Mouse (Mus musculus): ENCODE data around the gene Krt32. TPM values are rescaled to one million over a fixed set of nuclear protein-coding genes. Genes with fewer than 3 reads are reported as not detected.

Krt32 gene
- total and polyA plus RNA-seq, 2 experiments from 2014 or later: not detected

GRCm38 (mm10) chr11:100046303-100046866 lies 41.6 kb downstream of the Krt32 start:
- DNase-seq (ENCODE audit: low spot score) (no peak), ATAC-seq (ENCODE audit: low FRiP score) (no peak)
- no peak overlapping the region for H3K27ac ChIP-seq (ENCODE audit: low read depth, low read length)
- no peaks in the 10 kb centered on the region for H3K9me3 ChIP-seq (ENCODE audit: low read length)
- no peak overlapping the region for H3K9ac ChIP-seq (replicated peaks; ENCODE audit: low read length, poor library complexity, severe bottlenecking)
- H3K4me2 ChIP-seq (ENCODE audit: low read depth, low read length, poor library complexity, severe bottlenecking): no peak overlapping the region
- no peak overlapping the region for H3K4me3 ChIP-seq (ENCODE audit: low read depth, low read length)
- no peaks in the 10 kb centered on the region for H3K4me1 ChIP-seq (ENCODE audit: insufficient read depth, low read length)
- TF ChIP-seq CTCF (IDR thresholded peaks at IDR 0.05): no peak
- 86% methylated on average over 6 of the region's 6 CpGs for WGBS
- no peaks in the 10 kb centered on the region for H3K36me3 ChIP-seq (ENCODE audit: insufficient read depth, low read length)
- H3K27me3 ChIP-seq (ENCODE audit: insufficient read depth, low read length): no peaks in the 10 kb centered on the region

- no peak within 1 kb of the TSS for H3K9ac ChIP-seq (replicated peaks; ENCODE audit: low read length, poor library complexity, severe bottlenecking)
- no peak within 1 kb of the TSS for H3K4me3 ChIP-seq (ENCODE audit: low read depth, low read length)
- no peak within 1 kb of the TSS for H3K27ac ChIP-seq (ENCODE audit: low read depth, low read length)
- H3K4me1 ChIP-seq (ENCODE audit: insufficient read depth, low read length): no peaks in the 10 kb centered on the region
- ATAC-seq (ENCODE audit: low FRiP score): no peak
- WGBS: 91% methylated on average over 6 of the region's 6 CpGs
- no peak within 1 kb of the TSS for H3K4me2 ChIP-seq (ENCODE audit: low read depth, low read length, poor library complexity, severe bottlenecking)
- no peak for DNase-seq (ENCODE audit: low spot score)
- no peaks in the 10 kb centered on the region for H3K9me3 ChIP-seq (ENCODE audit: low read length)
- TF ChIP-seq CTCF (IDR thresholded peaks at IDR 0.05): no peak
- H3K27me3 ChIP-seq (ENCODE audit: insufficient read depth, low read length): no peaks in the 10 kb centered on the region
- no peaks in the 10 kb centered on the region for H3K36me3 ChIP-seq (ENCODE audit: insufficient read depth, low read length)
Measured at GRCm38 (mm10) chr11:100041454-100041853, 46.6 kb downstream of the Krt32 start, which contains the start of gene Krt34. Krt34 (minus strand) TSS chr11:100041554.

Other genes with a start within 250 kb of the Krt32 start
- gene Krtap4-16, start 236.6 kb downstream of the Krt32 start, total RNA-seq (2014; rRNA removed): not detected in 2 replicates
- gene Krtap4-16, start 236.6 kb downstream of the Krt32 start, polyA plus RNA-seq (2015; fragmentation: Nextera tagmentation; extraction: Ambion mirVana): not detected in 2 replicates
- gene Gm11568, start 230.3 kb downstream of the Krt32 start, total RNA-seq (2014; rRNA removed): not detected in 2 replicates
- not detected in 2 replicates for gene Gm11568, start 230.3 kb downstream of the Krt32 start, polyA plus RNA-seq (2015; fragmentation: Nextera tagmentation; extraction: Ambion mirVana)
- not detected in 2 replicates for gene Gm11559, start 223.8 kb downstream of the Krt32 start, total RNA-seq (2014; rRNA removed)
- gene Gm11559, start 223.8 kb downstream of the Krt32 start, polyA plus RNA-seq (2015; fragmentation: Nextera tagmentation; extraction: Ambion mirVana): not detected in 2 replicates
- gene Krtap9-1, start 214.8 kb downstream of the Krt32 start, total RNA-seq (2014; rRNA removed): not detected in 2 replicates
- not detected in 2 replicates for gene Krtap9-1, start 214.8 kb downstream of the Krt32 start, polyA plus RNA-seq (2015; fragmentation: Nextera tagmentation; extraction: Ambion mirVana)
- gene Gm11567, start 209.0 kb downstream of the Krt32 start, total RNA-seq (2014; rRNA removed): not detected in 2 replicates
- gene Gm11567, start 209.0 kb downstream of the Krt32 start, polyA plus RNA-seq (2015; fragmentation: Nextera tagmentation; extraction: Ambion mirVana): not detected in 2 replicates
- gene Krtap31-1, start 180.3 kb downstream of the Krt32 start, total RNA-seq (2014; rRNA removed): not detected in 2 replicates
- not detected in 2 replicates for gene Krtap31-1, start 180.3 kb downstream of the Krt32 start, polyA plus RNA-seq (2015; fragmentation: Nextera tagmentation; extraction: Ambion mirVana)
- gene Gm11565, start 173.5 kb downstream of the Krt32 start, total RNA-seq (2014; rRNA removed): not detected in 2 replicates
- not detected in 2 replicates for gene Gm11565, start 173.5 kb downstream of the Krt32 start, polyA plus RNA-seq (2015; fragmentation: Nextera tagmentation; extraction: Ambion mirVana)
- gene Krtap31-2, start 151.9 kb downstream of the Krt32 start, total RNA-seq (2014; rRNA removed): not detected in 2 replicates
- not detected in 2 replicates for gene Krtap31-2, start 151.9 kb downstream of the Krt32 start, polyA plus RNA-seq (2015; fragmentation: Nextera tagmentation; extraction: Ambion mirVana)
- not detected in 2 replicates for gene Krtap9-5, start 139.8 kb downstream of the Krt32 start, total RNA-seq (2014; rRNA removed)
- gene Krtap9-5, start 139.8 kb downstream of the Krt32 start, polyA plus RNA-seq (2015; fragmentation: Nextera tagmentation; extraction: Ambion mirVana): not detected in 2 replicates
- not detected in 2 replicates for gene Krtap29-1, start 109.2 kb downstream of the Krt32 start, total RNA-seq (2014; rRNA removed)
- gene Krtap29-1, start 109.2 kb downstream of the Krt32 start, polyA plus RNA-seq (2015; fragmentation: Nextera tagmentation; extraction: Ambion mirVana): not detected in 2 replicates
- gene Krtap16-1, start 101.6 kb downstream of the Krt32 start, total RNA-seq (2014; rRNA removed): not detected in 2 replicates
- gene Krtap16-1, start 101.6 kb downstream of the Krt32 start, polyA plus RNA-seq (2015; fragmentation: Nextera tagmentation; extraction: Ambion mirVana): not detected in 2 replicates
- gene Krtap17-1, start 94.2 kb downstream of the Krt32 start, total RNA-seq (2014; rRNA removed): 0.22 and 1.4 TPM in 2 replicates
- 1.7 TPM in 2 replicates for gene Krtap17-1, start 94.2 kb downstream of the Krt32 start, polyA plus RNA-seq (2015; fragmentation: Nextera tagmentation; extraction: Ambion mirVana)
- gene Krt33a, start 72.0 kb downstream of the Krt32 start, total RNA-seq (2014; rRNA removed): not detected in 2 replicates
- not detected in 2 replicates for gene Krt33a, start 72.0 kb downstream of the Krt32 start, polyA plus RNA-seq (2015; fragmentation: Nextera tagmentation; extraction: Ambion mirVana)
- gene Krt33b, start 58.4 kb downstream of the Krt32 start, total RNA-seq (2014; rRNA removed): not detected in 2 replicates
- gene Krt33b, start 58.4 kb downstream of the Krt32 start, polyA plus RNA-seq (2015; fragmentation: Nextera tagmentation; extraction: Ambion mirVana): 0.13 and 0.25 TPM in 2 replicates
- not detected in 2 replicates for gene Krt34, start 46.7 kb downstream of the Krt32 start, total RNA-seq (2014; rRNA removed)
- not detected in 2 replicates for gene Krt34, start 46.7 kb downstream of the Krt32 start, polyA plus RNA-seq (2015; fragmentation: Nextera tagmentation; extraction: Ambion mirVana)
- 0.93 TPM in 1 of 2 replicates, not detected in the other for gene Krt31, start 37.7 kb downstream of the Krt32 start, total RNA-seq (2014; rRNA removed)
- not detected in 2 replicates for gene Krt31, start 37.7 kb downstream of the Krt32 start, polyA plus RNA-seq (2015; fragmentation: Nextera tagmentation; extraction: Ambion mirVana)
- 0.60 TPM in 1 of 2 replicates, not detected in the other for gene Krt35, start 8.0 kb upstream of the Krt32 start, total RNA-seq (2014; rRNA removed)
- gene Krt35, start 8.0 kb upstream of the Krt32 start, polyA plus RNA-seq (2015; fragmentation: Nextera tagmentation; extraction: Ambion mirVana): 0.10 TPM in 1 of 2 replicates, not detected in the other
- 0.44 TPM in 1 of 2 replicates, not detected in the other for gene Krt36, start 17.4 kb upstream of the Krt32 start, total RNA-seq (2014; rRNA removed)
- gene Krt36, start 17.4 kb upstream of the Krt32 start, polyA plus RNA-seq (2015; fragmentation: Nextera tagmentation; extraction: Ambion mirVana): not detected in 2 replicates
- not detected in 2 replicates for gene Krt13, start 33.3 kb upstream of the Krt32 start, total RNA-seq (2014; rRNA removed)
- gene Krt13, start 33.3 kb upstream of the Krt32 start, polyA plus RNA-seq (2015; fragmentation: Nextera tagmentation; extraction: Ambion mirVana): not detected in 2 replicates
- 0.33 and 6.0 TPM in 2 replicates for gene Krt15, start 47.7 kb upstream of the Krt32 start, total RNA-seq (2014; rRNA removed)
- gene Krt15, start 47.7 kb upstream of the Krt32 start, polyA plus RNA-seq (2015; fragmentation: Nextera tagmentation; extraction: Ambion mirVana): 0.22 and 0.43 TPM in 2 replicates
- gene Krt19, start 60.4 kb upstream of the Krt32 start, total RNA-seq (2014; rRNA removed): 1.6 and 5.4 TPM in 2 replicates
- 6.5 and 8.1 TPM in 2 replicates for gene Krt19, start 60.4 kb upstream of the Krt32 start, polyA plus RNA-seq (2015; fragmentation: Nextera tagmentation; extraction: Ambion mirVana)
- not detected in 2 replicates for gene Krt9, start 105.0 kb upstream of the Krt32 start, total RNA-seq (2014; rRNA removed)
- gene Krt9, start 105.0 kb upstream of the Krt32 start, polyA plus RNA-seq (2015; fragmentation: Nextera tagmentation; extraction: Ambion mirVana): not detected in 2 replicates
- gene Krt14, start 119.3 kb upstream of the Krt32 start, total RNA-seq (2014; rRNA removed): 0.42 and 9.5 TPM in 2 replicates
- gene Krt14, start 119.3 kb upstream of the Krt32 start, polyA plus RNA-seq (2015; fragmentation: Nextera tagmentation; extraction: Ambion mirVana): 0.54 and 0.75 TPM in 2 replicates
- not detected in 2 replicates for gene Krt16, start 160.7 kb upstream of the Krt32 start, total RNA-seq (2014; rRNA removed)
- gene Krt16, start 160.7 kb upstream of the Krt32 start, polyA plus RNA-seq (2015; fragmentation: Nextera tagmentation; extraction: Ambion mirVana): not detected in 2 replicates
- 0.52 and 5.5 TPM in 2 replicates for gene Krt17, start 172.8 kb upstream of the Krt32 start, total RNA-seq (2014; rRNA removed)
- gene Krt17, start 172.8 kb upstream of the Krt32 start, polyA plus RNA-seq (2015; fragmentation: Nextera tagmentation; extraction: Ambion mirVana): 1.2 and 1.5 TPM in 2 replicates
- gene Krt42, start 181.6 kb upstream of the Krt32 start, total RNA-seq (2014; rRNA removed): 0.27 TPM in 1 of 2 replicates, not detected in the other
- gene Krt42, start 181.6 kb upstream of the Krt32 start, polyA plus RNA-seq (2015; fragmentation: Nextera tagmentation; extraction: Ambion mirVana): not detected in 2 replicates
- 84.7 and 117 TPM in 2 replicates for gene Eif1, start 231.7 kb upstream of the Krt32 start, total RNA-seq (2014; rRNA removed)
- 1,241 and 1,297 TPM in 2 replicates for gene Eif1, start 231.7 kb upstream of the Krt32 start, polyA plus RNA-seq (2015; fragmentation: Nextera tagmentation; extraction: Ambion mirVana)
- gene Gast, start 246.2 kb upstream of the Krt32 start, total RNA-seq (2014; rRNA removed): not detected in 2 replicates
- gene Gast, start 246.2 kb upstream of the Krt32 start, polyA plus RNA-seq (2015; fragmentation: Nextera tagmentation; extraction: Ambion mirVana): 1.1 and 2.2 TPM in 2 replicates

Measured in midbrain, postnatal 0 days (tissue).